Mouse (Mus musculus) lung, postnatal 36 days (tissue): Measurements from ENCODE around the gene Ccnl2.

Source experiments
- DNase-seq: peaks from one replicate; pipeline ENCODE4 v3.0.0; 2022; ENCODE audit warnings: mixed read lengths

Ccnl2 gene

DNA sequence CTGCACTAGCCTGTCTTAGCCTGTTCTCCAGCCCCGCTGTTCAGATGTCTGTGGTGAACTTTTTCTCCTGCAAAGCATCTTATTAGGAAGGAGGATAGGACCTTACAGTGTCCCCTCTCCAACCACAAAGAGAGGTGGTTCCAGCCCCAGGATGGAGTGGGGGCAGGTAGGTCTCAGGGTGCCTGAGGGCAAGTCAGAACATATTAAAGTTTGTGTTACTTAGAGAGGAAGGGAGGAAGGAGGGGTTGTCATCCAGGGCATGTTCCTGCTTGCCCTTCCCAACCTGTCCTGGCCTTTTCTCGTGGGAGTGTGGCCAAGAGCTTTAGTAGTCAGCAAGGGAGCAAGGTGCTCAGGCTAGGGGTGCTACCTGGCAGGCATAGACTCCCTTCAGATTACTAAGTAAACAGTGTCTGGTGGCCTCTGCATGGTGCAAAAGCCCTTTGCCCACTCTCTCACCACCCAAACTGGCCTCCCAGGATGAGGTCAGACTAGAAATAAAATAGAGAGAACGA, 21.6 kb upstream of the Ccnl2 start:
- no peak for DNase-seq

DNA sequence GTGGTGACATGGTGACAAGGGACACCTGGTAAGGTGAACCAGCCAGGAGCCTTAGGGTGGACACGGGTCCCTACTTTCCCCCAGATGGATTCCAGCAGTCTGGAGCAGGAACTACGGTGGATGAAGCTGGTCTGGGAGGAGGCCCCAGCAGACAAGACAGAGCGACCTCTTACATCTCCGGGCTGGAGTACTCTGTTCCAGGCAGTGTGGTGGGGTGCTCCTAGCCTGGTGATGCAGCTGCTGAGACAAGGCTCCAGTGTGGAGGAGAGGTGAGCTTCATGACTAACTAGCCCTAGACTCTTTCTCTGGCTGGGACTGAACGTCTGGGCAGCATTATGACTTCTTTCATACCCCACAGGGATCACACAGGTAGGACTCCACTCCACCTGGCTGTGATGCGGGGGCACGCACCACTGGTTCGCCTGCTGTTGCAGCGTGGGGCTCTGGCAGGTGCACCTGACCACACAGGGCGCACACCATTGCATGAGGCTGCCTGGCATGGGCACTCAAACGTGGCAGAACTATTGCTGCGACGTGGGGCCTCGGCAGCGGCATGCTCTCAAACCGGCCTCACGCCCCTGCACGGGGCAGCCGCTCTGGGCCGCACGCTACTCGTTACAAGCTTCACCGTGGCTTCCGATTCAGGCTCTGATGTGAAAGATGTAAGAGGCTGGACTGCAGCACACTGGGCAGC, 20.9 kb upstream of the Ccnl2 start:
- DNase-seq, result no peak

DNA sequence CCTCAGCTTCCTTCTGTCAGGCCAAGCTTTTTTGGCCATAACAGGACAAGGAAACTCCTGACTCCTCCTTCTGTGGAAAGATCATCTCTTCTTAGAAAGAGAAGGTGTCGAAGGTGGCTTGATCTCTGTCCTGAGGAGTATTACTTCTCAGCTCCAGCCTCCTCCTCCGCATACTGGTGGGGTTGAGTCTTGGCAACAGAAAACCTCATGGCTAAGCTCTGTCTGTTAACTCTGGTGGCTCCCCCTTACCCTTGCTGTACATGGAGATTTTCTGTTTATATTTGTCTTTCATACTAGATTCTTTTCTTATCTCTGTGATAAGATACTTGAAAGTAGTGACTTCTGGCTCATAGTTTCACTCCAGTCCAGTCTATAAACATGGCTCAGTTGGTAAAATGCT, 18.6 kb upstream of the Ccnl2 start:
- no peak for DNase-seq

DNA sequence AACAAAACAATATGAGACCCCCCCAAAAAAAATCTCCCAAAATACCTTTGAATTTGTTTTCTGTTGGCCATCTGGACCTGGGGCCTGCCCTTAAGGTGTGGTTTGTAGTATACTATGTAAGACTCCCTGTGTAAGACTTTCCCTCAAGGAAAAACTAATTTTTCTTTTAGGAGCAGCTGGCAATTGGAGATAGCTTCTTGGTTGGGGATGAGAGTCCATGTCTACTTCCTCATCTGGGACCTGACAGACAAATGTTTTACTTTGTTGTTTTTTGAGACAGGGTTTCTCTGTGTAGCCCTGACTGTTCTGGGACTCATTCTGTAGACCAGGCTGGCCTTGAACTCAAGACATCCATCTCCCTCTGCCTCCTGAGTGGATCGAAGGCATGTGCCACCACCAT, 10.2 kb upstream of the Ccnl2 start:
- no peak for DNase-seq

DNA sequence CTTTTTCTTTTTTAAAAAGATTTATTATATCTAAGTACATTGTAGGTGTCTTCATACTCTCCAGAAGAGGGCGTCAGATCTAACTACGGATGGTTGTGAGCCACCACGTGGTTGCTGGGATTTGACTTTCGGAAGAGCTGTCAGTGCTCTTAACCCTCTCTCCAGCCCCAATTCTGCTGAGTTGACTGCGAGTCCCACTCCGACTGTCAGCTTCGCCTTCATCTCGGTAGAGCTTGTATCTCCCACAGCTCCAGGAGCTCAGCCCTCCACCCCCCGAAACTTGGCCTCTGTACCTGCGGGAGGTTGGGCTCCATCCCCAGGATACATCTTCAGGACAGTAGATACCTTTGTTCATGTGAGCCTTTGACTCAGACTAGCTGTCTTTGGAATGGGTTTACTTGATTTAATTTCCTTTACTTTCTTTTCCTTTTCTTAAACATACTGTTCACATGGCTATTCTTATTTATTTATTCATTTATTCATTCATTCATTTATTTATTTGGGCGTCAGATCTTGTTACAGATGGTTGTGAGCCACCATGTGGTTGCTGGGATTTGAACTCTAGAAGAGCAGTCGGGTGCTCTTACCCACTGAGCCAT, 9.4 kb upstream of the Ccnl2 start, which contains the start of gene Mrpl20:
Mrpl20 (plus strand) TSS at position 138 of the 599 bp plus-strand sequence.
- DNase-seq, result peak; percentile 28

DNA sequence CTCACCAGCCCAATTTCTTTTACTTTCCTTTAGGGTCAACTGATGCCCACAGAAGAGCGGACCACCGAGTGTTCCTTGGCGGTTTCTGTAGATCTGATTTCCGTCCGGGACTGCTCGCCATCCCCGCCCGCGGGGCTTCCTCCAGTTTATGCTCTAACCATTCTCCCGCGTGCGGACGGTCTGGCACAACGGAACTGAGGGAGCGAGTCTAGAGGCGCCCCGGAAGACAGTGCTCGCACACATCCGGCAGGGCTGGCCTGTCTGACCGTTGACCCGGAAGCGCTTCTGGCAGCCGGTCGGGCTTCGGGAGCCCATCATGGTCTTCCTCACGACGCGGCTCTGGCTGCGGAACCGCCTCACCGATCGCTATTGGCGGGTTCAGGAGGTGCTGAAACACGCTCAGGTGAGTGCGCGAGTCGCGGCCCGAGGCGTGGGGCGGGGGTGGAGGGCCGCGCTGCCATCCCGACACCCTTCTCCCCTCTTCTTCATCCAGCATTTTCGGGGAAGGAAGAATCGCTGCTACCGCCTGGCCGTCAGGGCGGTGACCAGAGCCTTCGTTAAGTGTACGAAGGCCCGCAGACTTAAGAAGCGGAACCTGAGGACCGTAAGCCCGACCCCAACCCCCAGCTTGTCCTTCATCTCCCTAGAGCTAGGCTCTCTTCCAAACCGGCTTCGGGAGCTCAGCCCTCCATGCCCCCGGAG, 8.8 kb upstream of the Ccnl2 start:
- DNase-seq, result peak; percentile 96

DNA sequence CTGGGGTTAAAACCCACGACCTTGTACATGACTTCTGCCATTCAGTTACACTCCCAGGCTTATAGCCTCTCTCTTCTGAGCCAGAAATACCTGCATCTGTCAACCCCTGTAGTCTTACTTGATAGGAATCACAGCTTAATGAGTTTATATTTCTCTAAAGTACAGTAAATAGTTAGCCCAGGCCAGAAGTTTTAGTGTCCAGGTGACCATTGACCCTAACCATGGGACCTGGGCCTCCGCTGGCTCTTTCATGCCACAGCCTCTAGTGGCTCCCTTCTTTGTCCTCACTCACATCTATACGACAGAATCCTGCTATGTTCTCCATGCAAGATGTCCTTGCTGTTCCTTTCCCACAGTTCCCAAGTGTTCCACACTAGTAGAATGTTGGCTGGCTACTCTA, 4.4 kb upstream of the Ccnl2 start:
- DNase-seq, result no peak

DNA sequence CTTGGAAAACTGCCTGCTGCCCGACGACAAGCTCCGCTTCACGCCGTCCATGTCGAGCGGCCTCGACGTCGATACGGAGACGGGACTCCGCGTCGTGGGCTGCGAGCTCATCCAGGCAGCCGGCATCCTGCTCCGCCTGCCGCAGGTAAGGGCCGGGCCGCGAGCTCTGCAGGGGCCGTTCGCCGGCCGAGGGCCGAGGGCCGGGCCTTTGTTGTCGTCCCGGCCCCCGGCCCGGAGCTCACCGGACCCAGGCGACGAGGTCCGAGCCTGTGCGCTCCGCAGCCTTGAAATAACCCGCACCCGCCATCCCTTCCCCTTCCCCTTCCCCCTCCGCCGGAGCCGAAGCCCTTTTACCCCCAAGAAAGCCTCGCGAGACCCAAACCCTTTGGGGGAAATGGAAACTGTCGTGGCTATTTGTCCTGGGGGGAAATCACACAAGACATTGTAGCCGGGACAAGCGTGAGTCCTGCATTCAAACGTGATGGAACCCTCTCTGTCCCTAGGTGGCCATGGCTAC, 434 bp downstream of the Ccnl2 start:
- no peak for DNase-seq

DNA sequence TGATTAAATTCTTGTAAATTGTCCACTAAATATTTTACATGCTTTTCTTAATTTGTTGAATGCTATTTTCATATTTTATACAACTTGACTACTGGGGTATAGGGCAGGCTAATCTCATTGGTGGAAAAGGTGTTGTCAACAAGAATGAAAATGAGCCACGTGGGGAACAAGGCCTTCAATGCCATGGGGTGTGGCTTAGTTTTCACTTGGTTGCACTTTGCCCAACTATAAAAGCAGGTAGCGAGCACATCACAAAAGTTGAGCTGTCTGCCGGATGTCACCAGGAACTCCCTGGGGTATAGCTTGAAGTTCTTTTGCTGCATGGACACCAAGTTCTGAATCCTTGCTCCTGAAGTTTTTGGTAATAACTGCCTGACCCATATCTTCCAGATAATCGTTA, 5.2 kb downstream of the Ccnl2 start:
- DNase-seq, result no peak

DNA sequence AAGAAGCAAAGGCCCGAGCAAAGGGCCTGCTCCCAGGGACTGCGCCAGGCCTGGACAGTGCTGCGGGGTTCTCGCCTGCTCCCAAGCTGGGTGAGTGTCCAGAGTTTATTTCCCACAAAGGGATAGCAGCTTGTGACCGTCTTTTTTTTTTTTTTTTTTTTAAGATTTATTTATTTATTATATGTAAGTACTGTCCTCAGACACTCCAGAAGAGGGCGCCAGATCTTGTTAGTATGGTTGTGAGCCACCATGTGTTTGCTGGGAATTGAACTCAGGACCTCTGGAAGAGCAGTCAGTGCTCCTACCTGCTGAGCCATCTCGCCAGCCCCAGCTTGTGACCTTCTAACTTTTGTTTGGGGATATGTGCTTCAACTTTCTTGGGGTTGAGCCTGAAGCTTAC, 8.7 kb downstream of the Ccnl2 start:
- DNase-seq, result peak; percentile 52

DNA sequence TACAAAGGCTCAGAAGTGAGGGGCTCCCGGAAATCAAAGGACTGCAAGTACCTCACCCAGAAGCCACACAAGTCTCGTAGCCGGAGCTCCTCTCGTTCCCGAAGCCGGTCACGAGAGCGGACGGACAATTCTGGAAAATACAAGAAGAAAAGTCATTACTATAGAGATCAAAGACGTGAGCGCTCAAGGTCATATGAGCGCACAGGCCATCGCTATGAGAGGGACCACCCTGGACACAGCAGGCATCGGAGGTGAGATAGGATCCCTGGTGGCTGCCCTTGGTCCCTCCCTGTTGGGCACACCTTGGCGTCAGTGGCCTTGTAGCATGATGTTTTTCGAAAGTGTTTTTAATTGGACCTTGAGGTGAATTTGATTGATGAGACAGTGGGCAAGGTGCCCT, 11.2 kb downstream of the Ccnl2 start:
- DNase-seq, result no peak

DNA sequence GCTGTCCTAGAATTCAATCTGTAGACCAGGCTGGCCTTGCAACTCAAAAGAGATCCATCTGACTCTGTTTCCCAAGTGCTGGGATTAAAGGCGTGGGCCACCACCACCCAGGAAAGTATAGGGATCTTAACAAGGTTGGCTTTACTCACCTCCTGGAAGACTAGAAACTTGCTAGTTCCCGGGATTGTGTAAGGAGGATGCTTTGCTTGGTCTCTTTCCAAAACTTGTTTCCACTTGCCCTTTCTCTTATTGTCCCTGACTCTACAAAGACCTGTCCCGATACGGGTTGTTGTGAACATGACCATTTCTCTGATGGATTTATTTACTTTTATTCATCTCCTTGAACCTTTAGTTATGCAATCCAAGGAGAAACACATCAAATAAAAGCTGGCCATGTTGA, 17.6 kb downstream of the Ccnl2 start:
- no peak for DNase-seq

DNA sequence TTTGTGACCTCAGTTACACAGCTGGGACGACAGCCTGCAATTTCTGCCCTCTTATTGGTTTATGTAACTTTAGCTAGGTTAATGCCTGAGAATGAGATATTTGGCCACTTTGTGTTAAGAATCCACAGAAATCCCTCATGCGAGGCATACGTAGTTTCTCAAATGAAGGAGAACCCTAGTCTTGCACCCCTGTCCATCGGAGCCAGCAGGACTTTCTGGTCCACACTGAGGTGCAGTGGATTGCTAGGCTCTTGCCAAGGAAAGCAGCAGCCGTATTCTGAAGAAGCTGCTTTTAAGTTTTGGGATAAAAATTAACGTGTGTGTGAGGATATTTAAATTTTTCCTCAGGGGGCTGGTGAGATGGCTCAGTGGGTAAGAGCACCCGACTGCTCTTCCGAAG, 18.3 kb downstream of the Ccnl2 start:
- no peak for DNase-seq

DNA sequence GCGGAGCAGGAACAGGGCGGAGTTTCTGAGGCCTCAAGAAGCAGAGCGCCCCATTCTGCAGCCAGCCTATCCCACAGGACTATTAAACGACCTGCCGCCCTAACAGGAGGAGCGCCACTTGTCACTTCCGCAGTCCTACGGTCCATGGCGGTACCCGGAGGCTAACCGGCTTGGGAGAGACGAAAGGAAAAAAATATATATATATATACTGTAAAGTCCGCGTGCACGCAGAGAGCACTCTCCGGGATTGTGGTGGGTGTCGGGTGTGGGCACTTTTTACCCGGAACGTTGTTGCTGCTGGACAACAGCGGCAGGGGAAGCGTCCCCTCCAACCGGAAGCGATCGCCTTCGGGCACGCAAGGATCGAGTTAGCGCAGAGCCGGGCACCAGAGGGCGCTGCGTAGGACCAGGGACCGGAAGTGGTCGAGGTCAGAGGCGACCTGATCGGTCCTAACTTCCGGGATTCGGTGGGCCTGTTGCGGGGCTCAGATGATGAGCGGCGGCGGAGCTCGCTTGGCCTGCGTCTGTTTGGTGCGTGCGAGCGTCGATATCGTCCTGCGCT, 19.0 kb downstream of the Ccnl2 start, which contains the start of gene Aurkaip1:
Aurkaip1 (plus strand) TSS at position 68 of the 562 bp plus-strand sequence.
- DNase-seq, result peak; percentile 96

DNA sequence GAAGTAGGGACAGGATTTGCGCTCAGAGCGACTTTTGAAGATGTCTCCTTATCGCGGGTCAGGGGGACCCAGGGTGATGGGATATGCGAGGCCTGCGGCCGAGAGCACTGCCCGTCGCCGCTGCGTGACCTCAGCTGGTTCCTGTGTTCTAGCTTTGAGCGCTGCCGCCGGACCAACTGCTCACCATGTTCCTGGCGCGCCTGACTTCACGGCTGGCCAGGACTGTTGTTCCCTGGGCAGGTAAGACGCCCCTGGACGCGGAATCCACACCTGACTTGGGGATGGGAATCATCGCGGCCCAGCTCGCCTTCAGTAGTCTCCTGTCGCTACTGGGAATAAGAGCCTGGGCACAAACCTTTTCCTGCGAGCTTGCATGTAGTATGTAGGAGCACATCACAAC, 19.5 kb downstream of the Ccnl2 start:
- DNase-seq, result peak; percentile 31

DNA sequence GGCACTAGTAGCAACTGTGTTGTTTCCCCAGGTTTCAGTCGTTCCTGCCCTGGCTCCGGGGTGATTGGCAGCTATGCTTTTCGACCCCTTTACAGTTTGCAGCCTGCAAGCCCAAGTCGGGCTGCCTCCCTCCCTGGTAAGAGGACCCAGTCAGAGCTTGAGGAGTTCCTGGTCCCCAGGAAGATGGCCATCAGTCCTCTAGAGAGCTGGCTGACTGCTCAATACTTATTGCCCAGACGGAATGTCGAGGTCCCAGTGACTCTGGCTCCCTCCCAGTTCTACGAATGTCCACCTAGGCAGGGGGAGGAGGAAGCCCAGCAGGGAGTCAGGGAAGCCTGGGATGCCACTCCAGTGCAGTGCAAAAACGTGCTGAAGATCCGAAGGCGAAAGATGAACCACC, 20.0 kb downstream of the Ccnl2 start:
- DNase-seq, result no peak

DNA sequence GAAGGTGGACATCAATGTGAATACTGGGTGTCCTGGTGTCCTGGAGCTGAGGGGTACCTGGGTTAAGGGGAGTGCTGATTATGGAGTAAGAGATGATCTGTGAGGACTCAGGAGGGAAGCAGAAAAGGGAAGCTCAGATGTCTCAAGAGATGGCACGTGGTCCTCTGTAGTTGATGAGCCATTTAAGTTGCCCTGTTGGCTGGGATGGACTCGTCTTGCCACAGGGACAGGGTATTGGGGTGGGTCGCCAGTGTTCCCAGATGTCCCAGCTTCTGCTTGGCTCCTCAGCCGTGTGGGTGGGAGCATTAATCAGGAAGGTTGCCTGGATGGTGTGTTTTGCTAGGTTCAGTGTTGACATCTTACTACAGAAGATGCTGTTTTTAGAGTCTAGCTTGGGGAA, 20.9 kb downstream of the Ccnl2 start:
- DNase-seq, result peak; percentile 26

DNA sequence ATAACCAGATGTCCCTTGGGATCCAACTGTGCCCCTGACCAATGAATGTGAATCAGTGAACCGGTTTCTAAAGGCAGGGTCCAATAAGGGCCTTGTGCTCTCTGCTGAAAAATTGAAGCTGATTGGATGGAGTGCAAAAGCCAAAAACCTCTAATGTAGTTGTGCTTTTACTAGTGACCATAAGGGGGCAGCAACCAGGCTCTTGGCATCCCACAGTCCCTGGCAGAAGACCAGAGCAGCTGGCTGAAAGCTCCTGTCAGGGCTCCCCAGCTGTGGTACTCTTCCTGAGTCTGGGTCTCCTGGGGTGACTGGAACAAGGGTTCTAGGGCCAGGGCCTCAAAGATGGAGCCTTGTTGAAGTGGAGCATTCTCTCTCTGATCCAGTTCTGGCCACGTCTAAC, 21.5 kb downstream of the Ccnl2 start:
- DNase-seq, result peak; percentile 91

DNA sequence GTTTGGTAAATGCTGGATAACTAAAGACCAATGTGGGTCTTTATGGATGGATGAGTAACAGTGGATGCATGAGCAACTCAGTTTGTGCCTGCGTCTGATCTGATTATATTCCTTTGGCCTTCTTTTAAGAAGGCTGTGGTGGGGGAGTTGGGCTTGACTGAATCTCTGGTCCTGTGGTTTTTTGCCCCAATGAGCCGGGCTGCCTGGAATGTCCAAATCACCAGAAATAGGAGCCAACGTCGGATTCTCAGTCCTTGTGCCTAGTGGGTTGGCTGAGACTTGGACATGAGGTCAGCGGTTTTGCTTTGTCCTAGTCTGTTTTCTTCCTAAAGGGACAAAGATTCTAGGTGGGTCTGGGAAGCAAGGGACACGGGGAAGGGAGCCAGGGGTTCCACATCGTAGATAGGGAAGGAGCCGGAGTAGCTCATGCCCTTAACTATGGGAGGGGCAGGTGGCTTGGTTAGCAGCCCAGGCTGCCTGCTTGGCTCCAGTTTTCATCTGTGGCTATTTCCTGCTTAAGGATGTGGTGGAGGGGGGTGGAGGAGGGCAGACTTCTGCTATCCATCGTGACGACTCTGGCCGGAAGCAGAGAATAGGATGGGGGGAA, 25.2 kb downstream of the Ccnl2 start:
- DNase-seq, result peak; percentile 76

DNA sequence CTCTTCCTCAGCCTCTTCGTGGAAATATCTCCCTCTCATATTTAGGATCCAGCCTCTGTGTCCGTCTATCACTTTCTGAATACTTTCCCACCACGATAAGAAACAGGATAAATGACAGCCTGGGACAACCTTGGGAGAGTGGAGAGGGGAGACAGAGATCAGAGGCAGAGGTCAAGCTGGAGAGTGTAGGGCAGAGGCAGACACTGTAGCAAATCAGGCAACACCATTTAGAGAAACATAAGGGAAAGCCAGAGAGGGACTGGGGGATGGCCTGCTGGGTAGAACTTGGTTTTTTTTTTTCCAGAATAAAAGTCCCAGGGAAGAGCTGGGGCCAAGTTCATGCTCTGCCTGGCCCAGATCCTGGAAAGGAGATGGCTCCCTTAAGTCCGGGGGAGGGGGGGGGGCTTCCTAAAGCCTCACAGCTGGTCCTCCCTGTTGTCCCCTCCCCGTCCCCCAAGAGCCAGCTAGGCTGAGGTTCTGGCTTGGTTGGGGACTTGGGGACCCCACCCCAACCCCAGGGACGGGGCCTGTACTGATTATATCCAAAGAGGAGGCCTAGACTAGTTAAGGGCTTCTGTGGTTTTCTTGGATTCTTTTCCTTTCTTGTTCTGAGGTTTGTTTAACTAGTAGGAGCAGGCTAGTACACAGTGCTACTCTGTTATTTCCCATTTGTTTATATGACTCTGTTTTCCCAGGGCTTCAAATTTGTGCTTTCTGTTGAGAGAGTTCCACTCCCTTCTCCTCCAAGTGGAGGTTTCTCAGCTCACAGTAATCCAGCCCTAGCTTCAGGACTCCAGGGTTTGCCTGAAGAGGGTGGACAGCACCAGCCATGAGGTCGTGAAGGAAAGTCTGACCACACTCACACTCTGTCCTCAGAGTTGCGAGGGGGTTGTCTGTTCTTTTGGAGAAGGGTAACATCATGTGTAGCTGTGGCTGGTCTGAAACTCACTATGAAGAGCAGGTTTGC, 26.2 kb downstream of the Ccnl2 start:
- DNase-seq, result no peak

DNA sequence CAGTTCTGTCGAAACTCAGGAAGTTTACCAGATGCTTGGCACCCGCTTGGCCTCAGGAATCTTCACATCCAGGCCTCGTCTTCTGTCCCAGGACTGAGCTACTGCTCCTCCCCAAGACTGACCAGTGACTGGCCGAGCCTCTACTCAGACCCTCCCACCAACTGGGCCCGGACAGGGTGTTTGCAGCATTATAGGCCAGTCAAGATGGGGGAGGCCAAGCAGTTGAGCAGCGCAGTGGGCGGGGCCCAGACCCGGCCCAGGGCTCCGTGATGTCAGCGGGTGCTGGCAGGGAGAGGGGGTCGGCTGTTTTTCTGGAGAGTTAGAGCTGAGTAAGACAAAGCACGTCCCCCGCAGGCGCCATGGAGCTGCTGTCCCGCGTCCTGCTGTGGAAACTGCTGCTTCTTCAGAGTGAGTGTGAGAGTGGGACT, 27.2 kb downstream of the Ccnl2 start, which contains the start of gene Mxra8:
Mxra8 (plus strand) TSS at position 198 of the 428 bp plus-strand sequence.
- DNase-seq, result peak; percentile 95
